Mouse (Mus musculus) spleen, postnatal 36 days (tissue): ENCODE results near the gene Setd1b.

Experiments
- DNase-seq, 2 experiments: peaks; one replicate each; pipeline ENCODE4 v3.0.0; 2022; ENCODE audit warnings: low spot score in 2 of 2, mixed read lengths in 1 of 2

Gene Setd1b

DNA sequence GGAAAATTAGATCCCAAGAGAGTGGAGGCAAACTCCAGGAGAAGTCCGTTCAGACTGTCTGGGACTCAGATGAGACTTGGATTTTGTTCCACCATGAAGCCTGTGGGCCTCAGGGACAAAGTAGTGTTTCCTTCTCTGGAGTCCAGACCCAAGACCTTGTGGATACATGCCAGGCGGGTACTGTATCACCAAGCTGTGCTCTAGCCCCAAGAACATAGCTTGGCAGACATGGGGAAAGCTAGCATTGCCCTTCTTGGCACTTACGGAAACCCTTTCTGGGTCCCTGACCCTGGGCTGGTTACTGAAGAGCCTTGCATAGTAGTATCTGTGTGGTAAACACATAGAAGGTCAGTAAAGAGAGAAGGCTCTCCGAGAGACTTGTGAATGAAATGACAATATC is 17.5 kb downstream of the Setd1b start:
- no peak for DNase-seq

DNA sequence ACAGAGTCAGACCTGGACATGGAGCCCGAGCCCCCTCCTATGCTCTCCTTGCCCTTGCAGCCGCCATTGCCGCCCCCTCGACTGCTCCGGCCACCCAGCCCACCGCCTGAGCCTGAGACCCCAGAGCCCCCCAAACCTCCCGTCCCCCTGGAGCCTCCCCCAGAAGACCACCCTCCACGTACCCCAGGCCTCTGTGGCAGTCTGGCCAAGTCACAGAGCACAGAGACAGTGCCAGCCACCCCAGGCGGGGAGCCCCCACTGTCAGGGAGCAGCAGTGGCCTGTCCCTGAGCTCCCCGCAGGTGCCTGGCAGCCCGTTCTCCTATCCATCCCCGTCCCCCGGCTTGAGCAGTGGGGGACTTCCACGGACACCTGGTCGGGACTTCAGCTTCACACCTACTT is 17.9 kb downstream of the Setd1b start:
- DNase-seq = no peak

DNA sequence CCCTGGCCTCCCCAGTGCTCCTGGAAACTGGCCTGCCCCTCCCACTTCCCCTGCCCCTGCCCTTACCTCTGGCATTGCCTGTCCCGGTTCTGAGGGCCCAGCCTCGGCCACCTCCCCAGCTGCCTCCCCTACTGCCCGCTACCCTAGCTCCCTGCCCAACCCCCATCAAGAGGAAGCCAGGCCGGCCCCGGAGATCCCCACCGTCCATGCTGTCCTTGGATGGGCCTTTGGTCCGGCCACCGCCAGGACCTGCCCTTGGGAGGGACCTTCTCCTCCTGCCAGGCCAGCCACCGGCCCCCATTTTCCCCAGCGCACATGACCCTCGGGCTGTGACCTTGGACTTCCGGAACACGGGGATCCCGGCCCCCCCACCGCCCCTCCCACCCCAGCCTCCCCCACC is 18.3 kb downstream of the Setd1b start:
- no peak for DNase-seq

DNA sequence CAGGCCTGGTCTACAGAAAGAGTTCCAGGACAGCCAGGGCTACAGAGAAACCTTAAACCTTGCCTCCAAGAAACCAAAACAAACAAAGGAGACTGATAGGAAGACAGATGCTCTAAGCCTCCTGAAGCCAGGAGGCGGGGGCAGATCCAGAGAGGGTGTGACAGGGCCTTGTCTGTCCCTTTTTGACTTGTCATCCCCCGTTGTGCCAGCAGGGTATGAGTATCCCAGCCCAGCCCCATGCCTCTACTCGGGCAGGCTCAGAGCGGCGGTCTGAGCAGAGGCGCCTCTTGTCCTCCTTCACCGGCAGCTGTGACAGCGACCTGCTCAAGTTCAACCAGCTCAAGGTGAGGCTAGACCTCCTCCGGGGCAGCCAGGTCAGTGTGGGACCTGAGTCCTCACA is 20.9 kb downstream of the Setd1b start:
- no peak for DNase-seq

DNA sequence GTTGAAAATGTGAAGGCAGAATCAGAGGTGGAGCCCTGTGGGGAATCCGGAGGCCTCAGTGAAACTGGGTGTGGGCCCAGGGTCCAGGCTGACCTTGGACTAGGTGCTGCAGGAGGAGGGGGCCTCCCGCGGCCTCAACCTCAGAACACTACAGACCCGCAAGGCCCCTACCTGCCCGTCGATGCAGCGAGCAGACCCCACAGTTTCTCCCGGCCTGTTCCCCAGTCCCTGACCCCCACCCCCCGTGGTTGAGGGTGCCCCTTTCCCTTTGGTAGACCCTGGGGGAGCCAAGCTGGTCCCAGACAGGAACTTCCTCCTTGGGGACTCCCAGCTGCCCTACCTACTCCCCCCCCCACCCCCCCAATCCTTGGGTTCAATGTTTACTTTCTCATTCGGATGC is 24.4 kb downstream of the Setd1b start:
- DNase-seq = no peak

DNA sequence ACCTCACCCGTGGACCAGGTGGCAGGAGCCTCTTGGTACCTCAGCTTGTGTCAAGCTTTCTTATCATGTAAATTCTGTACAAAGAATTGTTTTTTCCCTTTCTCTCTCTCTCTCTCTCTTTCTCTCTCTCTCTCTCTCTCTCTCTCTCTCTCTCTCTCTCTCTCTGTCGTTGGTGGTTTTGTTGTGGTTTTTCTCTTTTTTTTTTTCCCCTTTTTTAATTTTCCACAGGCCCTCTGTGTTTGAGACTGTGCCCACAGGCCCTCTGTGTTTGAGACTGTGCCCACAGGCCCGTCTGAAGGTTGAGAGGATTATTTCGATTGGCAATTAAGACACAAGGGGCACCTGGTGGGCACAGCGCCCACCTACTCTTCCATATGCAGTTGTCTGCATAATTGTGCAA is 25.6 kb downstream of the Setd1b start:
- DNase-seq = no peak

DNA sequence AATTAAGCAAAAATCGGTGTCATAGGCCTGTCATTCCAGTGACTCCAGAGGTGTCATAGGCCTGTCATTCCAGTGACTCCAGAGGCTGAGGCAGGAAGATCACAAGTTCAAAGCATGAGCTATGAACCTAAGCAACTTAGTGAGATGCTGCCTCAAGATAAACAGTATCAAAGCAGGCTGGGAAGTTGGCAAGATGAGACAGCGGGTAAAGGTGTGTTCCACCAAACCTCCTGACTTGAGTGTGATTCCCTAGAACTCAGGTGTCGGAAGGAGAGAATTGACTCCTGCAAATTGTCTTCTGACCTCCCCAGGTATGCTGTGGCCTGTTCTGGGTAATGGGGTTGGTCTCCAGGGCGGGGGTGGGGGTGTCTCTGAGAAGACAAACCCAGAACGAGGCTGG is 27.3 kb downstream of the Setd1b start, which contains the start of gene Psmd9:
TSS of gene Psmd9 (plus strand) at position 130 of the 400 bp plus-strand sequence.
- no peak for DNase-seq

DNA sequence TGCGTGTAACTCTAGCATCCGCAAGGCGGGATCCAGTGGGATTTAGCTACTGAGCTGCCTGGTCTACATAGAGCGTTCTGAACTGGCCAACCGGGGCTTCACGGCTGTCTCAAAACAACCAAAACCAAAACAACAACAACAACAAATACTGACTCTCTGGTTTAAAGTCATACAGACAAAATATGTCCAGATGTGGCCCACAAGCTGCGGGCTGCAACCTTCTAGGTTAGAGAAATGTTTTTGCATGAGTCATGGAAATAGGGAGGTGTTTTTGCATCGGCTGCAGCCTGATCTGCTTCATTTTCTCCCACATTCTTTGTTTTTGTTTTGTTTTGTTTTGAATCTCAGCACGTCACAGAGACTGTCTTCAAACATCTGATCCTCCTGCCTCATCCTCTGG is 28.4 kb downstream of the Setd1b start:
- no peak for DNase-seq

DNA sequence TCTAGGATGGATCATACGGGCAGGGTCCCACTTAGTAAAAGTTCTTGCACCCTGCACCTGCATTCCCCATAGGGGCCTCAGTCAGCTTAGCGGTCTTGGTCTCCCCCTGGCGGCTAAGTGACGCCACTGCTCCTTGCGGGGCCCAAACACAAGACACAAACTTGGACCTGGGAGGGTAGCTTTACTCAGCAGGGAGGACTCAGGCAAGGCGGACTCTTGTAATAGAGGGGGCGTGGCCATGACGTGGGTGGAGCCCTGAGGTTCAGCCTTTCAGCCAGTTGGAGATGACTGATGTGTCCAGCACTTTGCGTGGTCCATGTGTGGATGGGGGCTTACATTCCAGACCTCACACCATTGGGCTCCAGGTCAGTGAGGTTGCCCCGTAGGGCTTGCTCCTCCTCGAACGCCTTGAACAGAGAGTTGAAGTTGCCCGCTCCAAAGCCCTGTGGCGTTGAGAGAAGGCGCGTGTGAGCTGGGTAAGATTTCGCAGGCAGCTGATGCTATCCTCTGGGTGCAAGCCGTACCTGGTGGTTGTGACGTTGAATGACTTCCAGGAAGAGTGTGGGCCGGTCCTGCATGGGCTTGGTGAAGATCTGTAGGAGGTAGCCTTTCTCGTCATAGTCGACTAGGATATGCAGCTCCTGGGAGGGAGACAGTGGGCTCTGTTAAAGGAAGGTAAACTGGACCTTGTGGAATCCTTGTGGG is 29.8 kb downstream of the Setd1b start:
- DNase-seq = peak; percentile 73 to 83

DNA sequence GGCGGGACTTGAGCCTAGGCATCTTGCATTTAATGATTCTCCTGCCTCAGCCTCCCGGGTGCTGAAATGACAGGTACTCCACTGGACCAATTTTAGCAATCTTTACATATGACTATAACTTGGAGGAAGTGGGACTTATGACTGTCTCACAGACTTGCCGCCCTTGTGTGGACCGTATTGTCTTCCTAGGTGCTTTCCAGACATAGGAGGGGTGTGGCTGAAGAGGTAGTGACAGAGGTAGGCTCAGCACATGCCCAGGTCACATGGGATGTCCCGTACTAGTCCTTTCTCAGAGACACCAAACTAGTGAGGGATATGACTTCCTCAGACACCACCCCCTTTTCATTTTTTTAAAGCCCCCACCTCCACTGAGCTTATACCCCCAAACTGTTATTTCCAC is 36.8 kb downstream of the Setd1b start:
- DNase-seq = no peak

DNA sequence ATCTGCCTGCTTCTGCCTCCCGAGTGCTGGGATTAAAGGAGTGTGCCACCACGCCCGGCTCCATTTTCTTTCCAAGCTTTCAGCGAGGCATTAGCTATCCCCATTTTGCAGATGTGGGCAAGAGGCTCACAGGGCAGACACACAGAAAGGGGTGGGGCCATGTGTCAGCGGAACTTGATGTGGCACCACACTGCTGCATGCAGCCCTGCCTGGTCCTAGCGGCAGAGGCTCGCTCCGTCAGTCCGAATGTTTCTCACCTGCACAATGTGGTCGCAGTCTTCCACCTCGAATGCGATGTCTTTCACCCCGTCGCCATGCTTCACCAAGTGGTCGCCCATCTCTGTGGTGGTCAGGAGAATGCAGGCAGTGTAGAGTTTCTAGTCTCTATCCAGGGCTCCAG is 38.4 kb downstream of the Setd1b start:
- DNase-seq = no peak

DNA sequence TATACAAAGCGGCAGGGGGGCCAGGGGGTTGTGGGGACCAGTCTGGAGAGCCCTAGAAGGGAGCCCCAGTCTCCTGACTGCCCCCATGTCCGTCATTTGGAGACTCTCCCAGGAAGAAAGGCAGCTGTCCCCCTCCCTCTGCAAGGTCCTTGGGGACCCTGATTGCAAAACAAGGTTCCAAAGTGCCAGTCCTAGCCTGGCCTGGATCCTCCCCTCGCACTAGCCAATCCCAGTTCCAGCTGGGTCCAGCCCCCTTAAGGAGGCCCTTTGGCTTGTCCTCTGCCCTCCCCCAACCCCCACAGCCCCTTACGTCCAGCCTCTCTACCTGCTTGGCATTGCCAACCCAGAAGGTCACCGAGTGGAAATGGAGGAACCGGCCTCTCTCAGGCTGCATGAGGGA is 39.5 kb downstream of the Setd1b start:
- no peak for DNase-seq

DNA sequence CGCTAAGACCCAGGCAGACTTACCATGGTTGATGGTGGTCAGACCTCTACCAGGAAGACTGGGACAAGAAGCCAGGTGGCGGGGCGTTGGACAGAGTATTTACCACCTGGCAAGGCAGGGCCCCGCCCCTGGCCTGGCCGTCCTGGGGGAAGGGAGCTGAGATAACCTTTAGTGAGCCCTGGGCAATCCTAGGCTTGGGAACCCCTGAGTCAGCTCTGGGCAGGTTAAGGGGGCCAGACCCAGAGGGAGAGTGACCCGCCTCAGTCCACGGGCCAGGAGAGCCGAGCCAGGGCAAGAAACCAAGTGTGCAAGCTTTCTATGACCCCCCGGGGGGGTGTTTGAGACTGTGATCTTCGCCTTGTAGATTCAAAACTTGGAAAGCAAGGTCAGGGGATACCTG is 40.7 kb downstream of the Setd1b start, which contains the start of gene Hpd:
TSS of gene Hpd (minus strand) at position 77 of the 400 bp plus-strand sequence.
- no peak for DNase-seq

DNA sequence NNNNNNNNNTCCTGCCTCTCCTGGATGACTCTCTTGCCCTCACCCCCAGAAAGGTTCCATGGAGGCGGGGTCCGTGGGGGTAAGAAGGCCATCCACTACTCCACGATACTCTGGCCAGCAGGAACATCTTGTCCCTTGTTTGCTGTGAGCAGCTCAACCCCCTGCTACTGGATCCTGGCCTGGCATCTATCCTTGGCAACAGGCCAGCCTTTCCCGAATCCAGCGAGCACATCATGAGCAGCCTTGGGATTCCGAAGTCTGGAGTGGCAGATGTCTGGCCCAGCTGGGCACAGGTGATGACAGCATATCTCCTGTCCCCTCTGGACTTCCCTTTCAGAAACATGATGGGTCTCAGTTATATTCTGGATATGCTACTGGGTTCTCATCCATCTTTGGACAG is 44.0 kb downstream of the Setd1b start:
- no peak for DNase-seq

DNA sequence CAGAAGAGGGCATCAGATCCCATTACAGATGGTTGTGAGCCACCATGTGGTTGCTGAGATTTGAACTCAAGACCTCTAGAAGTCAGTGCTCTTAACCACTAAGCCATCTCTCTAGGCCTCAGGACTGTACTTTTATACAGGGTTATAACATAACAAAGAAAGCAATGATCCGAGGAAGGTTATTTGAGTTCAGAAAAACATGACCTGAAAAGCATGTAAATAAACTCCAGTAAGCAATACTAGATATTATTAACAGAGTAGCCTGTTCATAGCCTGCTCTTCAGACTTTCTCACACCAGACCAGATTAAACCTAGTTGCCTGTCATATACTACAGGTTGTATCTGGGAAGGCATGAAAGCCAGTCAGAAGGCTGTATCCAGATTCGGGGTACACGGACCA is 45.3 kb downstream of the Setd1b start:
- no peak for DNase-seq

DNA sequence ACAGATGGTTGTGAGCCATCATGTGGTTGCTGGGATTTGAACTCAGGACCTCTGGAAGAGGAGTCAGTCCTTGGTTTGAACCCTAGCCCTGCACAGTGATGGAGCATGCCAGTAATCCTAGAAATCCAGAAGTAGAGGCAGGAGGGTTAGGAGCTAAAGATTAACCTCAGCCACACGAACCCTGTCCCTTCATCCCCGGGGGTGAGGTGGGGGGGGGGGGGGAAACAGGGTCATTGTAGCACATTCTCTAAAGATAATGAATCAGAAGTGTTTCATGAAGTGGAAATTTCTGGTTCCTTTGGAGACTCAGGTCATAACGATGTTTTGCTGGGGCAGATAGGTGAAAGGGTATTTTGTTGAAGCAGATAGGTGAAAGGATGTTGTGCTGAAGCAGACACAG is 48.9 kb downstream of the Setd1b start:
- no peak for DNase-seq

DNA sequence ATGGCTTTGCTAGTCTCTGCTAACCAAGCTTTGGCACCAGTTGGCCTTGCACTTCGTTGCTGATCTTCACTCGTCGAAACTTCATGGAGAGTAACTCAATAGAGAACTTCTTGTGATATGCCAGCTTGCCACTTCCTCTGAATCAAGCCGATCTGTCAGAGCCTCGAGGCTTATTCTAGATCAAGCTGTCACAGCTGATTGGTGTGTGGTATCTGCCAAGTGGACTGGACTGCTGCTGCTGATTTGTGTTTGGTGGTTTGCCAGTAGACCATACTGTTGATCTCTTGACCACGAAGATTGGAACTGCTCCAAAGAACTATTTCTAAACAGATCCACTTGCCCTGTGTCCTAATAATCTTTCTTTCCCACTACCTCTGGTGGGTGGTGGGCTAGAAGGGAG is 49.4 kb downstream of the Setd1b start:
- DNase-seq = peak in 1 of 2 experiments; percentile 24

DNA sequence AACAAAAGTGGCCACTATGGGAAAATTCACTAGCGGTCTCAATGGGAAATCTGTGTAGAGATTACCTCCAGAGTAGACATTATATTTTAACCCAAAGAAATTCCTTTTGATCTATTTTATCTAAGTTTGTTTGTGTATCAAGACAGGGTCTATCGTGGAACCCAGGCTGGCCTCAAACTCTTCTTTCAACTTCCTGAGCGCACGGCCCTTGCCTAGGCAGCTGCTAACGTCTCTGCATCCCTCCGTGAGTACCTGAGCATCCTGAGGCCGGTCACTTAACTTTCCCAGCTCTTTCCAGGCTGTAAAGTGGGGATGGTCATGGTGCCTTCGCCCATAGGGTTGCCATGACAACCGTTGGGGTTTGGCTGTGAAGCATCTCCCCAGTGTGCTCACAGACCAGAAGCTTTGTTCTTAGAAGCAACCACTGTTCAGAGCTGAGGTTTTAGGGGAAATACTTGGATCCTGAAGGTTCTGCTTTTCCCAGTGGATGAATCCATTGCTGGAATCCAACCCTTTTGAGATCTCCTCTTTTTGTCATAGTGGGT is 50.7 kb downstream of the Setd1b start:
- no peak for DNase-seq

DNA sequence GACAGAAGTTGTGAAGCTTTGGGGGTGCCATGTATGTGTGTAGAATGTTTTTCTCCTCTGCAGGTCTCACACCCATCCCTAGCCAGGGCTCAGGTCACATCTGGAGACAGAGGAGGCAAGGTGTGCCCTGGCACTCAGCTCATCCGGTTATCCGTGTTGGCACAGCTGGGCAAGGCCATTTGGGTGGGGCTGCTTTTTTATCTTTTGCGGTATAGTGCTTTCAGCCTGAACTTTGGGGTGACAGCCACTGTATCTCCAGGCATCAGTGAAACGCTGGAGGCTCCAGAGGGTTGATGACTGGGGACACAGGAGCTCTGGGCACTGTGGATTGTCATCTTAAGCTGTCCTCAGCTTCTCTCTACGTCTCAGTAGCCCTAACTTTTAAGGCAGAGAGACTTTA is 51.4 kb downstream of the Setd1b start:
- peak; percentile 58 to 78 for DNase-seq

DNA sequence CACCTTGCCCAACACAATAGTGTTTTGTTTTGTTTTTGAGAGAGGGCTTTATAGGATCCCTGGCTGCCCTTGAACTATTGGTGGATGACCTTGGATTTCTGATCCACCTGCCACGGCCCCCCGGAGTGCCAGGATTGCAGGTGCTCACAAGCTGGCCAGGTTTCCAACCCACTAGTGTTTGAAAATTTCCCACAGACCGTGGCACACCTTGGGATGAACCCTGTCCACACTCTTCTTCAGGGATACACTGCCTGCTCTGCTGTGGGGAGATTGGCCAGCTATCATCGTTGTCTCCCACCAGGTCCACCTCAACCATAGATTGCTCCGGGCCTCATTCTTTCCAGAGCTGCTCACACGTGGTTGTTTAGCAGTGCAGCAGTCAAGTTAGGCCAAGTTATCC is 52.9 kb downstream of the Setd1b start:
- DNase-seq = no peak

DNA sequence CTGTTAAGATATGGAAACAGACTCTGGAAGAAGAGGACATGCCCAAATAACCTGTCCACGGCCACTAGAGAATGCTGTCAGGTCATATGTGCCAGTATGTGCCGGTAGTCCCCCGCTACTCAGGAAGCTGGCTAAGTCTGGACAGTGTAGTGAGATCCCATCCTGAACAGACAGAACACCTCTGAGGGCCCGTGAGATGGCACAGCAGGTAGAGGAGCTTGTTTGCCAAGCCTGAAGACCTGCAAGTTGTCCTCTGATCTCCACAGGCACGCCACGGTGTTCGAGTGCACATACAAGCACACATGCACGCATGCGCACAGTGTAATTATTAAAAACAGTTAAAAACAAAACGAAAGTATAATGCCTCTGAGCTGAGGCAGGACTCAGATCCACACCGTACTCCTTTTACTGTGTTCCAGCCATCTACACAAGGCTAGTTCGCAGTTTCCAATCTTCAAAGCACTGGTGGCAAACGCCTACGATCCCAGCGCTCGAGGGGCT is 53.6 kb downstream of the Setd1b start:
- DNase-seq = no peak

DNA sequence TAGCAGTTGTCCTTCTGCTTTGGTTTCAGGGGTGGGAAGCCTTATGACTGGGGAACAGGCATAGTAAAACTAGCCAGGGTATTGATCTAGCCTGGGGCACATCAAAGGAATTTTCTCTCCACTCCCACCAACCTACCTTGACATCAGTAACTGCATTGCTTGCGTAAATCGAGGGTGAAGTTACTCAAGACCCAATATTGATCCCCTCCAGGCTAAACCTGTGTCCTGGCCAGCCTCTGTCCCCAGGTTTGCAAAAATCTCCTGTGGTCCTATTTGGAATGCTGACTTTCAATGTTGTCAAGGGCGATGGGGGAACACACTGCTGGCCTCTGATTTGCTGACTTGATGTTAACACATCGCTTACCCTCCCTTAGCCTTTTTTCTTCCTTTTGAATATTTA is 54.8 kb downstream of the Setd1b start:
- DNase-seq = no peak

DNA sequence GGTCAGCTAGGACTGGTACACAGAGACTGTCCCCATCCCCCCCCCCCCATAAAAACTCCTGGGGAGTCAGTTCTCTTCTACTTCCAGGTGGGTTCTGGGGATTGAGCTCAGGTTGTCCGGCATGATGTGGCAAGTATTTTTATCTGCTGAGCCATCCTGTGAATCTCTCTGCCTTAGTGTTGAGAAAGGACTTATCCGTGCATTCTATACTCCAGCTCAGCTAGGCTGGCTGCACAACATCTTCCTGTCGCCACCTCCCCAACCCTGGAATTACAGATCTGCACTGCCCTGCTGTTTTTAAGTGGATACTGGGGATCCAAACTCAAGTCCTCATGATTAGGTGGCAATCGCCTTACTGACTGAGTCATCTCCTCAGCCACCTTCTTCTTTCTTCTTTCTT is 56.5 kb downstream of the Setd1b start:
- DNase-seq = no peak
